ENCODE assay signal across 8 mouse cellular contexts in the genomic region with DNA sequence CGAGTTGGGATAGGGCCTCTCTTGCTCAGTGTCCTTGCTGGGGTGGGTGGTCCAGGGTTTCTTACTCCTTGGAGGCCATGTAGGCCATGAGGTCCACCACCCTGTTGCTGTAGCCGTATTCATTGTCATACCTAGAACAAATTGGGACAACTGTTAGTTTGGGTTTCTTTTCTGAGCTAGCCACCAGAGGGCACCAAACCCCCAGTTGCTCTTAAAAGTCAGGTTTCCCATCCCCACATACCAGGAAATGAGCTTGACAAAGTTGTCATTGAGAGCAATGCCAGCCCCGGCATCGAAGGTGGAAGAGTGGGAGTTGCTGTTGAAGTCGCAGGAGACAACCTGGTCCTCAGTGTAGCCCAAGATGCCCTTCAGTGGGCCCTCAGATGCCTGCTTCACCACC. TPM values are rescaled to one million over a fixed set of nuclear protein-coding genes. Genes with fewer than 3 reads are reported as not detected.
DNase-seq lines count a peak whose midpoint lies in the region; ATAC-seq and TF ChIP-seq lines count a peak whose summit lies in the region.
"Not testable (repeated sequence)": the region's sequence is repeated elsewhere in the genome, so short reads cannot be mapped to it uniquely, and the experiment has no call there.

No protein-coding gene starts in this region.

- not testable (repeated sequence) for TF ChIP-seq EP300 in stomach, postnatal 0 days (optimal IDR thresholded peaks at IDR 0.05)

- not testable (repeated sequence) for H3K27me3 ChIP-seq in heart, embryonic 10.5 days (ENCODE audit: insufficient read depth, poor library complexity, severe bottlenecking); limb, embryonic 14.5 days (ENCODE audit: control insufficient read depth, insufficient read depth, low read length); stomach, postnatal 0 days (ENCODE audit: control insufficient read depth, insufficient read depth, low read length)

- TF ChIP-seq CTCF in stomach, postnatal 0 days (IDR thresholded peaks at IDR 0.05; ENCODE audit: low read depth), result peak; percentile 75

- peak; percentile 9 for ATAC-seq in CD4-positive, CD25-positive, alpha-beta regulatory T cell, adult 4 months
- ATAC-seq in limb, embryonic 14.5 days (ENCODE audit: low FRiP score, low read depth); stomach, postnatal 0 days (ENCODE audit: low FRiP score, low TSS enrichment): not testable (repeated sequence)

- H3K9me3 ChIP-seq in heart, embryonic 10.5 days; limb, embryonic 14.5 days (ENCODE audit: control insufficient read depth, low read length); stomach, postnatal 0 days (ENCODE audit: control insufficient read depth, low read length): not testable (repeated sequence)

- H3K4me2 ChIP-seq in limb, embryonic 14.5 days (replicated peaks; ENCODE audit: low read depth, low read length, severe bottlenecking); stomach, postnatal 0 days (replicated peaks; ENCODE audit: low read depth): not testable (repeated sequence)

- H3K27ac ChIP-seq in heart, embryonic 10.5 days; limb, embryonic 14.5 days (replicated peaks; ENCODE audit: low read depth, low read length); stomach, postnatal 0 days (replicated peaks): not testable (repeated sequence)

- TF ChIP-seq POLR2A in limb, embryonic 14.5 days (IDR thresholded peaks at IDR 0.05; ENCODE audit: borderline replicate concordance, extremely low read depth, insufficient read depth, insufficient read length), result not testable (repeated sequence)

- peak overlapping the region; percentile 95; the same call in 1 of the 2 replicates for H3K4me3 ChIP-seq in heart, embryonic 10.5 days
- not testable (repeated sequence) for H3K4me3 ChIP-seq in limb, embryonic 14.5 days (replicated peaks; ENCODE audit: low read length); stomach, postnatal 0 days (ENCODE audit: low read depth, low read length)

- peaks cover 70% of the 10 kb centered on the region for H3K36me3 ChIP-seq in heart, embryonic 10.5 days
- H3K36me3 ChIP-seq in limb, embryonic 14.5 days (ENCODE audit: control insufficient read depth, insufficient read depth, low read length), result peaks cover 68% of the 10 kb centered on the region
- not testable (repeated sequence) for H3K36me3 ChIP-seq in stomach, postnatal 0 days (ENCODE audit: control insufficient read depth, insufficient read depth, low read length)

- DNase-seq in adrenal gland, postnatal 36 days, result peak; percentile 76 to 81
- peak; percentile 69 for DNase-seq in embryo, embryonic 11 days
- not testable (repeated sequence) for DNase-seq in heart, embryonic 10.5 days (ENCODE audit: low spot score)
- DNase-seq in kidney, adult 8-10 months, result peak; percentile 56 to 65
- DNase-seq in limb, embryonic 14.5 days (ENCODE audit: low spot score), result peak; percentile 72
- peak; percentile 91 for DNase-seq in naive thymus-derived CD4-positive, alpha-beta T cell, adult 2 months (ENCODE audit: low read depth)
- peak; percentile 80 for DNase-seq in stomach, postnatal 0 days (ENCODE audit: low spot score)

- peaks cover 34% of the 10 kb centered on the region for H3K4me1 ChIP-seq in heart, embryonic 10.5 days
- H3K4me1 ChIP-seq in limb, embryonic 14.5 days (ENCODE audit: control insufficient read depth, insufficient read depth, low read length), result peaks cover 20% of the 10 kb centered on the region
- H3K4me1 ChIP-seq in stomach, postnatal 0 days (replicated peaks; ENCODE audit: control insufficient read depth, insufficient read depth), result not testable (repeated sequence)

- WGBS in heart, embryonic 10.5 days, result 8% methylated on average over 4 of the region's 5 CpGs
- WGBS in limb, embryonic 14.5 days, result 2% methylated on average over 3 of the region's 5 CpGs
- 2% methylated on average over 3 of the region's 5 CpGs for WGBS in stomach, postnatal 0 days

- not testable (repeated sequence) for H3K9ac ChIP-seq in limb, embryonic 14.5 days (ENCODE audit: low read depth, low read length, severe bottlenecking); stomach, postnatal 0 days (ENCODE audit: low read length)

RNA-seq across cellular contexts. Expression of a gene that starts 4.3 kb away (rescaled TPM):
- 100 to 1,000 TPM; 215 to 384 TPM for polyA plus RNA-seq in CD4-positive, CD25-positive, alpha-beta regulatory T cell, adult 4 months (2017; shearing (Covaris generic))
- 1,000 to 10,000 TPM; 2,066 to 3,178 TPM for total RNA-seq in adrenal gland, postnatal 36 days (2021)
- polyA plus RNA-seq in heart, embryonic 10.5 days (2016; fragmentation: Nextera tagmentation; extraction: Ambion mirVana), result 3,676 and 4,272 TPM in 2 replicates
- polyA plus RNA-seq in limb, embryonic 14.5 days (2012; rRNA removed), result 3,758 and 4,454 TPM in 2 replicates
- polyA plus RNA-seq in limb, embryonic 14.5 days (2014; fragmentation: Nextera tagmentation; extraction: Ambion mirVana), result 1,656 and 1,691 TPM in 2 replicates
- polyA plus RNA-seq in stomach, postnatal 0 days (2015; fragmentation: Nextera tagmentation; extraction: Ambion mirVana), result 920 and 1,103 TPM in 2 replicates

RNA-seq across cellular contexts. Expression of a gene that starts 16.9 kb away (rescaled TPM):
- polyA plus RNA-seq in CD4-positive, CD25-positive, alpha-beta regulatory T cell, adult 4 months (2017; shearing (Covaris generic)), result 10 to 100 TPM in 1 of 2 experiments, 1 to 10 TPM in 1; 9.5 to 10.6 TPM
- total RNA-seq in adrenal gland, postnatal 36 days (2021), result 10 to 100 TPM; 18.4 to 21.8 TPM
- 11.7 and 11.9 TPM in 2 replicates for polyA plus RNA-seq in heart, embryonic 10.5 days (2016; fragmentation: Nextera tagmentation; extraction: Ambion mirVana)
- 64.7 and 78.6 TPM in 2 replicates for polyA plus RNA-seq in limb, embryonic 14.5 days (2012; rRNA removed)
- polyA plus RNA-seq in limb, embryonic 14.5 days (2014; fragmentation: Nextera tagmentation; extraction: Ambion mirVana), result 25.9 and 34.1 TPM in 2 replicates
- polyA plus RNA-seq in stomach, postnatal 0 days (2015; fragmentation: Nextera tagmentation; extraction: Ambion mirVana), result 4.4 and 5.7 TPM in 2 replicates

RNA-seq across cellular contexts. Expression of a gene that starts 29.5 kb away (rescaled TPM):
- polyA plus RNA-seq in CD4-positive, CD25-positive, alpha-beta regulatory T cell, adult 4 months (2017; shearing (Covaris generic)), result 10 to 100 TPM; 22.6 to 49.4 TPM
- 10 to 100 TPM; 18.5 to 25.6 TPM for total RNA-seq in adrenal gland, postnatal 36 days (2021)
- 128 and 140 TPM in 2 replicates for polyA plus RNA-seq in heart, embryonic 10.5 days (2016; fragmentation: Nextera tagmentation; extraction: Ambion mirVana)
- 250 and 270 TPM in 2 replicates for polyA plus RNA-seq in limb, embryonic 14.5 days (2012; rRNA removed)
- polyA plus RNA-seq in limb, embryonic 14.5 days (2014; fragmentation: Nextera tagmentation; extraction: Ambion mirVana), result 82.9 and 96.9 TPM in 2 replicates
- 15.3 and 16.6 TPM in 2 replicates for polyA plus RNA-seq in stomach, postnatal 0 days (2015; fragmentation: Nextera tagmentation; extraction: Ambion mirVana)

RNA-seq across cellular contexts. Expression of a gene that starts 29.6 kb away (rescaled TPM):
- polyA plus RNA-seq in CD4-positive, CD25-positive, alpha-beta regulatory T cell, adult 4 months (2017; shearing (Covaris generic)), result 10 to 100 TPM; 67.5 to 77.7 TPM
- 100 to 1,000 TPM; 176 to 205 TPM for total RNA-seq in adrenal gland, postnatal 36 days (2021)
- polyA plus RNA-seq in heart, embryonic 10.5 days (2016; fragmentation: Nextera tagmentation; extraction: Ambion mirVana), result 246 and 251 TPM in 2 replicates
- polyA plus RNA-seq in limb, embryonic 14.5 days (2012; rRNA removed), result 56.5 and 75.0 TPM in 2 replicates
- polyA plus RNA-seq in limb, embryonic 14.5 days (2014; fragmentation: Nextera tagmentation; extraction: Ambion mirVana), result 189 and 199 TPM in 2 replicates
- polyA plus RNA-seq in stomach, postnatal 0 days (2015; fragmentation: Nextera tagmentation; extraction: Ambion mirVana), result 196 and 211 TPM in 2 replicates

RNA-seq across cellular contexts. Expression of a gene that starts 30.3 kb away (rescaled TPM):
- 10 to 100 TPM; 51.5 to 59.7 TPM for polyA plus RNA-seq in CD4-positive, CD25-positive, alpha-beta regulatory T cell, adult 4 months (2017; shearing (Covaris generic))
- total RNA-seq in adrenal gland, postnatal 36 days (2021), result 10 to 100 TPM; 39.5 to 64.3 TPM
- polyA plus RNA-seq in heart, embryonic 10.5 days (2016; fragmentation: Nextera tagmentation; extraction: Ambion mirVana), result 73.2 and 92.7 TPM in 2 replicates
- 43.7 and 48.5 TPM in 2 replicates for polyA plus RNA-seq in limb, embryonic 14.5 days (2012; rRNA removed)
- polyA plus RNA-seq in limb, embryonic 14.5 days (2014; fragmentation: Nextera tagmentation; extraction: Ambion mirVana), result 54.2 TPM in 2 replicates
- polyA plus RNA-seq in stomach, postnatal 0 days (2015; fragmentation: Nextera tagmentation; extraction: Ambion mirVana), result 25.0 and 26.6 TPM in 2 replicates
